Mouse (Mus musculus) T-cell, adult 2 months (primary cell): ENCODE results near the gene Erap1.
"Not testable (repeated sequence)": the region's sequence is repeated elsewhere in the genome, so short reads cannot be mapped to it uniquely, and the experiment has no call there.

ENCODE experiments used
- DNase-seq: peaks from one replicate; pipeline ENCODE4 v3.0.0; 2022; ENCODE audit warnings: low spot score

Erap1 gene

DNA sequence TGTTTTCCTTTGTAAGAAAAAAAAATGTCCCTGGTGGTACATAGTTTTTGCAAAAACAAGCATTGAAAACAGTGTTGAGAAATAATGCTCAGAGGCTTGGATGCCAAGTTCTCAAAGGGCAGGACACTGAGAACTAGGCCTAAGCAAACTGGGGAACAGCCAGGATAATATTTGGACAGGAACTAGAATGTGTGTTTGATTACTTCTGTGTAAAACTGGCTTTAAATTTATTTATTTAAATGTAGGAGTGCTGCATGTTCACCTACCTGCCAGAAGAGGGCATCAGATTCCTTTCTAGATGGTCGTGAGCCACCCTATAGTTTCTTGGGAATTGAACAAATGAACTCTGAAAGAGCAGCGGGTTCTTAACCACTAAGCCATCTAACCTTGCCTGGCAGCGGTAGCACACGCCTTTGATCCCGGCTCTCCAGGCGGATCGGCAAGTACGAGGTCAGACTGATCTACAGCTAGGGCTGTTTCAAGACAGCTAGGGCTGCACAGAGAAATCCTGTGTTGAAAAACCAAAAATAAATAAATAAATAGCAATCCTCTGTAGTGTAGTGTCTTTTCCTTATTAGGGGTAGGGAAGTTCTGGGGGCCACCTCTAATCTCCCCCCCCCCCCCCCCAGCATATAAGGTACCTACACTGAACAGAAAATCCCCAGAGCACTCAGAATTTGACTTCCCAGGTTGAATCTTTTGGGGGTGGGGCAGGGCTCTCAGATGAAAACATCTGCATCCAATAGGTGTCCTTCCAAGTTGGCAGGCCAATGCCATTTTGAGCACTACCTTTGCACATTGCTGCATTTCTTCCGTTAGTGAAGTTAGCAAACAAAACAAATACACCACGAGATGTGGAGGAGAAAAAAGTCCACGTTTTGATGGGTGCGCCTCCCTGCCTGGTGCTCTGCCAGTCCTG is at the start of gene Erap1:
TSS of gene Erap1 (plus strand) at position 776 of the 919 bp plus-strand sequence.
- DNase-seq = peak; percentile 56

DNA sequence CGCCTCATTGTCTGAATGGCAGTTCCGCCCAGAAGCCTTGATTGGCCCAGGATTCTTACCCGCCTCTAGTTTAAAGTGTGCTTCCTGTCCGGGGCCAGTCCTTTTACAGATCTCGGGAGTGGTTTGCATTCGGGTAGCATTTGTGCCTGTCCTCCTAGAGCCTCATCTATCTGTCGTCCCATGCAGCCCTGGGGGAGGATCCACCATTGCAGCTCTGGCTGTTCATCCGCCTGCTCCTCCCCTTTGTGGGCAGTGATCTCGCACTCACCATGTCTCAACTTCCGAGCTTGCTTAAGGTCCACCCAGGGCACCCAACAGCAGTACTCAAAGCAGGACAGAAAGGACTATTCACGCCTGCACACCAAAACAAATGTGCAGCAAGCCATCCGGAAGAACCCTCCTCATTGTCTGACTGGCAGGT is 48.0 kb upstream of the Erap1 start:
- peak; percentile 1 for DNase-seq

GRCm38 (mm10) chr13:74591828-74592227 is 47.5 kb upstream of the Erap1 start:
- DNase-seq = not testable (repeated sequence)

GRCm38 (mm10) chr13:74597022-74597421 is 42.3 kb upstream of the Erap1 start:
- not testable (repeated sequence) for DNase-seq

GRCm38 (mm10) chr13:74601776-74602175 is 37.6 kb upstream of the Erap1 start:
- not testable (repeated sequence) for DNase-seq

- DNase-seq = peak; percentile 85
These were observed 22.0 kb upstream of the Erap1 start for GRCm38 (mm10) chr13:74617163-74618019.

DNA sequence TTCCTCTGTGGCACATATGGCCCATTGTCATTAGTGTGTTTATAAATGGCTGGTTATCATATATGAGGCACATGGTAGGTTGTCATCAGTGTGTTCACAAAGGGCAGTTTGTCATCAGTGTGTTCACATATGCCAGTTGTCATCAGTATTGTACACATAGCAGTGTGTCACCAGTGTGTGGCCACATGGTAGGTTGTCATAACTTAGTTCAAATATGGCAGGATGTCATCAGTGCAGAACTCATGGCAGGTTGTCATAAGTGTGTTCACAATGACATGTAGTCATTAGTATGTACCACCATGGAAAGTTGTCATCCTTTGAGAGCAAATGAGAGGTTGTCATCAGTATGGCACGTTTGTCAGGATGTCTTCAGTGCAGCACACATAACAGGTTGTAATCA is 7.0 kb upstream of the Erap1 start:
- DNase-seq = no peak

DNA sequence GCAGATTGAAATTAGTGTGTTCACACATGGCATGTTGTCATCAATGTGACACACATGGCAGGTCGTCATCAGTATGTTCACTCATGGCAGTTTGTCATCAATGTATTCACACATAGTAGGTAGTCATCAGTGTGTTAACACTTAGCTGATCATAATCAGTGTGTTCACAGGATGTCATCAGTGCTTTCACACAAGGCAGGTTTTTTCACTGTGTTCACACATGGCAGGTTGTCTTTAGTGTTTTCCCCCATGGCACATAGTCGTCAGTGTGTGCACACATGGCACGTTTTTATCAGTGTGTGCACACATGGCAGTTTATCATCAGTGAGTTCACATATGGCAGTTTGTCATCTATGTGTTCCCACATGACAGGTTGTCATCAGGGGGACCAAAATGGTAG is 6.5 kb upstream of the Erap1 start:
- DNase-seq = no peak

GRCm38 (mm10) chr13:74639712-74640522 is 549 bp downstream of the Erap1 start:
- peak; percentile 79 for DNase-seq

- DNase-seq = not testable (repeated sequence)
These were observed 1.2 kb downstream of the Erap1 start for GRCm38 (mm10) chr13:74640523-74640920.

- no peak for DNase-seq
These were observed 56.3 kb downstream of the Erap1 start for GRCm38 (mm10) chr13:74695497-74696193.

DNA sequence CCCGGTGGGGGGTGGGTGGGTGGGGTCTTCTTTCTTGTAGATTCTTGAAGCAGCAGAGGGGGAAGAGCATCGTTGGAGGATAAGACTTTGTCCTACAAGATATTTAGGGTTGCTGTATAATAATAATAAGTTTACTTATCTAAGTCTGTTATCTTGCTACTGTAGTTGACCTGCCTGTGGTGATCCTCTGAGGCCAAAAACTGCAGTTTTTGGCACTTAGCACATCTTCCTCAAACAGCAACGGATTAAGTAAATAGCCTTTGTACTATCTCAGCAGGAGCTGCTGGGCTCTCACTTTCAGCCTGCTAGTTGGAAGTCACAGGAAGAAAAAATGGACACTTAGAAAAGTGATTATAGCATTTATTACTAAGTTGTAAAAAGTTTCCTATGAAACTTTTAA is 56.9 kb downstream of the Erap1 start:
- no peak for DNase-seq

DNA sequence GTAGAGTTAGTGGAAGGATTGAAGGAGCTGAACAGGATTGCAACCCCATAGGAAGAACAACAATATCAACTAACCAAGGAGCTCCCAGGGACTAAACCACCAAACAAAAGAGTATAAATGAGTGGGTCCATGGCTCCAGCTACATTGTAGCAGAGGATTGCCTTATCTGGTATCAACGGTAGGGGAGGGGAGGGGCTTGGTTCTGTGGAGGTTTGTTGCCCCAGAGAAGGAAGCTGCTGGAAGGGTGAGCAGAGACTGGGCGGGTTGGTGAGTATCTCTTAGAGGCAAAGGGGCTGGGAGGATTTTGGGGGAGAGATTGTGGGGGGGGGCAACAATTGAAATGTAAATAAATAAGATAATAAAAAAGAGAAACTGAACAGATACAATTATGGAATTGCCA is 79.6 kb downstream of the Erap1 start:
- DNase-seq = no peak

DNA sequence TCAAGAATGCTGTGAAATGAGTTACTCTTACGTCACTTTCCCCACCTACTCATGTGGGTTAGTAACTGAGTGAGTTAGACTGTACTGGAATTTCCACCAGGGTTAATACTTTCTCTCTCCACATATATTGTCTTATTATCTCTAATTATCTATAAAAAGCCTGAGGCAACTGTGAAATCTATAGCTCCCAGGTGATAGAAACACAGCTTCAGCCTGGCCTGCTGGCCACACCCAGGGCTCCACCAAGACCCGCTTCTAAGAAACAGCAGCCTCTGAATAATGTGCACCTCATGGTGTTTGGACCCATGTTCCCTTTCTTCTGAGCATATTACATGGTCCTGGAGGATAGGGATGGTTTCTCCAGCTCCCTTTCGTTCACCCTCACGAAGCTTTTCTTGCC is 94.4 kb downstream of the Erap1 start:
- DNase-seq = no peak

DNA sequence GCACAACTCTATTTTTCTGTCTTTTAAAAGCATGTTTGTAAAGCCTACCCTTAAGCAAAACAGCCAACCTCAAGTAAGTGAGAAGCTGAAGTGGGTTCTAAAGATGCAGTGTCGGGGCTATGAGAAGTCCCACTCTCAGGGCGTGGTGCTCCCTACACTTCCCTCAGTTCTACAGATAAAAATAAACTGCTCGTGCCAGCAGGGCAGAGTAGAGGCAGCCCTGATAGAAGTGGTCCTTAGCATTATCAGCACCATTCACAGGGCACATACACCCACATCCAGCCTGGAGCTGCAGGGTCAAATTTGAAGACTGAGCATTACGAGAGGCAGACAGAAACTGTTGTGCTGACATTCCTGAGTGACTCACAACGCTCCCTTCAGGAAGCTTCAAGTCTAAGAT is 96.5 kb downstream of the Erap1 start:
- no peak for DNase-seq

GRCm38 (mm10) chr13:74736396-74736795 is 97.0 kb downstream of the Erap1 start:
- DNase-seq = no peak
